Mouse (Mus musculus) embryonic fibroblast, embryonic 13.5 days (primary cell): ENCODE results near the gene Schip1.

Experiments used
- CTCF ChIP-seq: IDR thresholded peaks from 2 replicates; pipeline ENCODE4 v1.5.1; 2011; ENCODE audit warnings: mild to moderate bottlenecking, control low read depth, low read length, moderate library complexity, borderline replicate concordance; ENCODE audit not compliant: insufficient read depth
- POLR2A ChIP-seq: IDR thresholded peaks from 2 replicates; pipeline ENCODE4 v1.6.1; 2011; ENCODE audit warnings: low read depth, mild to moderate bottlenecking, control low read depth, low read length, moderate library complexity

- TF ChIP-seq CTCF (no peak), POLR2A (no peak)
Observed at GRCm38 (mm10) chr3:68296752-68297151, 232.2 kb downstream of the Schip1 start.
